Mouse (Mus musculus): ENCODE data around the gene Pigq.

Pigq gene

GRCm38 (mm10) chr17:25881691-25882090, 63.0 kb downstream of the Pigq start:
- DNase-seq (ENCODE audit: low spot score) = no peak

DNA sequence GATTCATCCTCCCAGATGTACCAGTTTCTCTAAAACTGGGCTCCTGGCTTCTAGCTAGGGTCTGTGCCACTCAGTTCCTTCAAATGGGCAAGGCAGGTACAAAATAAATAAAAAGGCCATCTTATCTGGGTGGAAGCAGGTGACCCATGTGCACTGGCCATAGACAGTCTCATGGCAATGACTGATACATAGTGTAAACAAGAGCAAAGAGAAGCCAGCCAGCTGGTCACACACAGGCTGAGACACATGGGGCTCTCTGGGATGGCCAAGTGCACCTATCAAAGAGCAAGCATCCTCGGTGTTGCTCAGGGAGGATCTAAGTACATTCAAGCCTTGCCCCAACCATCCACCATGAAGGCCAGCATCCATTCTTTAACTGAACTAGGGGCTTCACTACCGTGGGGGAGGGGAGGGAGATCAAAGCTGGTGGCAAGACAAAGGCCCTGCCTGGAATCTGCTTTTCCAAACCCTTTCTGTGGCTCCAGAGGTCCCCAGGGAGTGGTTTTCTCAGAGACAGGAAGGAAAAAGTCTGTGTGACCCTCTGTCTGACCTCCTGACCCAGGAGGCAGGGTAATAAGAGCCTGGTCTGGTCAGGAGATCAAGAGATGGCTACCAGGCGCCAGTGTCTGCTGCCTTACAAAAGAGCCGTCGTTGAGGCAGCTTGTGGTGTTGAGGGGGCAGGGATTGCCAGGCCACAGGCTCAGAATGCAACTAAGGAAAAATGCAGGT, 63.7 kb downstream of the Pigq start:
- DNase-seq (ENCODE audit: low spot score) = no peak

DNA sequence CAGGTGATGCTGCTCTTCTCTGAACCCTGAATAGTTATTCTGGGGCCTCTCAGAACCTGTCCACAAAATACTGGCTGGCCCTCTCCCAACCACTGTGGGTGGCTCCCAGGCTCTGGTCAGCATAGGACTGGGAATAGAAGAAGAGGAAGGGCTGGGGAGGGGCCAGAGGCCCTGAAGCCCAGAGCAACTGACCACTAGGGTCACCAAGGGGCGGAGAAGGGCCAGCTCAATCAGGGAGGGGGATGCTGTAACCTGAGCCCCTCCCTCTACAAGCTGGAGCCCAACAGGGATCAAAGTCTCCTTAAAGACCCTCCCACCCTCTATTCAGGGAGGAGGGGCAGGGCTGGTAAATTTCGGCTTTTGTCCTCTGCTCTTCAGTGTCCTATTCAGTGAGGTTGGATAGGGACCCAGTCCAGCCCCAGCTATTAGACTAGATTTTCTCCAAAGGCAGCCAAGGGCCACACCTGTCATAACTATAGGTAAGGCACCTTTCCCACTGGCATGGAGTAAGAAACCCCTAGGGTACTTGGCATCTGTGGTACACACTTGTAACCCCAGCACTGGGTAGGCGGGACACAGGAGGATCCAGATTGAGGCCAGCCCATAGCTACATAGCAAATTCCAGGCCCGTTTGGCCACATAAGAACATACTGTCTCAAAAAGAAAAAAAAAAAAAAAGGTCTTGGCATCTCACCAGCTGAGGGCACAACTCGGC, 64.4 kb downstream of the Pigq start, which contains the start of gene Wfikkn1:
Gene Wfikkn1 (minus strand): TSS at position 663 of the 715 bp plus-strand sequence.
- DNase-seq (ENCODE audit: low spot score) = no peak

- DNase-seq (ENCODE audit: low spot score) = no peak
These were observed 65.0 kb downstream of the Pigq start for GRCm38 (mm10) chr17:25879750-25880149.

- no peak for DNase-seq (ENCODE audit: low spot score)
These were observed 65.5 kb downstream of the Pigq start for GRCm38 (mm10) chr17:25879261-25879660.

DNA sequence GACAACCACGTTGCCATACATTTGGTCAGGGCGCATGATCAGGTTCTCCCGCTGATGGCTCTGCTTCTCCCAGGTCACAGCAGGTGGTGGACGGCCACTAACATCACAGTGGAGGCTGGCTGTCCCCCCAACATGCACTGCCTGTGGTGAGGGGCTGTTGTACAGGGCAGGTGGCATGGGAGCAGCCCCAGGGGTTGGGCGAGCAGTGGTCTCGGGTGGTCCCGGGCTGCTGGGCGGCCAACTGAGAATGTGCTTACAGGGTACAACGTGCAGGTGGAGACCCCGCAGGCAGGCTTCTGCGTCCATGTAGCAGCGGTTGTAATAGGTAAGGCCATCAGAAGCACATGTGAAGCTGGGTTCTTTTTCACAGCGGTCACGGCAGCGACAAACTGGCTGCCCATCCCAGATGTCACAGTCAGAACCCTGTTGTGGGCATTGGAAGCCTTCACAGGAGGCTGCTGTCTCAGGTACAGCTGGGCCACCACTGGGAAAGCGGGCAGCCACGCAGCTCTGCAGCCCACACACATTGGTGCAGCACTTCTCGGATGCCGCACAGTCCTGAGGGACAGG, 66.0 kb downstream of the Pigq start:
- no peak for DNase-seq (ENCODE audit: low spot score)

- DNase-seq (ENCODE audit: low spot score) = no peak
These were observed 66.8 kb downstream of the Pigq start for GRCm38 (mm10) chr17:25877741-25878610.

GRCm38 (mm10) chr17:25877025-25877424, 67.7 kb downstream of the Pigq start:
- no peak for DNase-seq (ENCODE audit: low spot score)
